Mouse (Mus musculus) megakaryocyte-erythroid progenitor cell, adult 5-6 weeks (primary cell): ENCODE results near the gene Hmx3. TPM values are rescaled to one million over a fixed set of nuclear protein-coding genes. Genes with fewer than 3 reads are reported as not detected.

Source experiments
- ATAC-seq: replicated peaks from 2 replicates; pipeline ENCODE4 v1.8.0; 2016; ENCODE audit warnings: mild to moderate bottlenecking, inconsistent platforms; ENCODE audit not compliant: severe bottlenecking, poor library complexity, low FRiP score, low TSS enrichment
- total RNA-seq, 2 experiments: library from RNA; stranded (forward) in 1 of 2; stranded (reverse) in 1 of 2; fragments of 200-1000, 215-1000 nt in 1 of 2; fragments of >200 nt in 1 of 2; fragmentation: Nextera tagmentation in 1 of 2; gene quantifications; 2 replicates each; pipeline ENCODE4 v1.2.3; 2014 to 2017

The Hmx3 gene
- total RNA-seq (2014; fragmentation: Nextera tagmentation), result not detected in 2 replicates
- not detected in 2 replicates for total RNA-seq (2017)

DNA sequence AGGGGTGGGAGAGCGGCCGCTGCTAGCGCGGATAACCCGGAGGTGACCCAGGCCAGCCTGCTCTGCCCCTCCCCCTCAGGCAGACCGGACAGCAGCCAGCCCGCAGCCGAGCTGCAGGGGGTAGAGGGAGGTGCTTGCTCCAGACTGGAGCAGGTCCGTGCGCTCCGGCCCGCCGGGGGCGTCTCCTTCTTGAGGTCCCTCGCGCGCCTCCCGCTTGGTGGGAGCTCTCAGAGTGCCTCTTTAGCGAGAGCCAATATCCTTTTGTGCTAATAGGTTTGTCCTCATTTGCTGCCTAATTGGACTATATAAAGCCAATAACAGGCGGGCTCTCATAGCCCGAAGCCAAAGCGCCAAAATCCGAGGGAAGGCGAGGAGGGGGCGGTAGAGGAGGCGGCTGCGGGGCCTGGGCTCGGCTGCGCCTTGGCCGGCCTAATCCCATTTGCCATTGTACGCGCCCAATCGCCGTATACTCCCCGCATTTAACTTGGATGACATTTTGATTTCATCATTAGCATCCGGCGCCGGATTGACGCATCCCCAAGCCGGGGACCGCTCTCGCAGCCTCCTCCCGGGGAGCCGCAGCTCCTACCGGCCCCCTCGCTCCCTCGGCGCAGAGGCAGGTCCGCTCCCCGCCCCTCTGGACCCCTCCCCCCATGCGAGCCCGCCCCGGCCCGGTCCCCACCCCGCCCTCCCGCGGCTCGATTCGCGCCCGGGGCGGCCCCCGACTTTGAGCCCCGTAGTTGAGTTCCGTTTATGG lies at the start of gene Hmx3:
Gene Hmx3, plus strand, starts transcription at position 753 of the 757 bp plus-strand sequence.
- ATAC-seq, result no peak

DNA sequence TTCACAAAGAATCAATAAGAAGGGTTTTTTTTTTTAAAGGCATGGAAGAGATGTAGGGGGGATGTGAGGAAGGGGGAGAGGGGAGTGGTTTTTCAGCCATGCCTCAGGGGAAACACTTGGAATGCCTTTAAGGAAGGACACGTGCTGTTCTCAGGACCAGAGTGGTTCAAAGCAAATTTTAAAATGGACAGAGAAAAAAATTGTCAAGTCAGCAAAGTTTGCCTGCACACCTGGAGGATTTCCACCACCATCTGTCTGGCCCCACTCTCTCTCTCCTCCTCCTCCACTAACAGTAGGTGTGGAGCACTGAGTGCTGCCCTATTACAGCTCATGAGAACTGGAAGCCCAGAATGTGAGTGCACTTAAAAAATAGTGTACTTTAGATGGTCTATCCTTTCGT lies 38.9 kb upstream of the Hmx3 start:
- ATAC-seq, result no peak

GRCm38 (mm10) chr7:131539979-131540378 lies 2.7 kb upstream of the Hmx3 start:
- peak; percentile 83 for ATAC-seq

DNA sequence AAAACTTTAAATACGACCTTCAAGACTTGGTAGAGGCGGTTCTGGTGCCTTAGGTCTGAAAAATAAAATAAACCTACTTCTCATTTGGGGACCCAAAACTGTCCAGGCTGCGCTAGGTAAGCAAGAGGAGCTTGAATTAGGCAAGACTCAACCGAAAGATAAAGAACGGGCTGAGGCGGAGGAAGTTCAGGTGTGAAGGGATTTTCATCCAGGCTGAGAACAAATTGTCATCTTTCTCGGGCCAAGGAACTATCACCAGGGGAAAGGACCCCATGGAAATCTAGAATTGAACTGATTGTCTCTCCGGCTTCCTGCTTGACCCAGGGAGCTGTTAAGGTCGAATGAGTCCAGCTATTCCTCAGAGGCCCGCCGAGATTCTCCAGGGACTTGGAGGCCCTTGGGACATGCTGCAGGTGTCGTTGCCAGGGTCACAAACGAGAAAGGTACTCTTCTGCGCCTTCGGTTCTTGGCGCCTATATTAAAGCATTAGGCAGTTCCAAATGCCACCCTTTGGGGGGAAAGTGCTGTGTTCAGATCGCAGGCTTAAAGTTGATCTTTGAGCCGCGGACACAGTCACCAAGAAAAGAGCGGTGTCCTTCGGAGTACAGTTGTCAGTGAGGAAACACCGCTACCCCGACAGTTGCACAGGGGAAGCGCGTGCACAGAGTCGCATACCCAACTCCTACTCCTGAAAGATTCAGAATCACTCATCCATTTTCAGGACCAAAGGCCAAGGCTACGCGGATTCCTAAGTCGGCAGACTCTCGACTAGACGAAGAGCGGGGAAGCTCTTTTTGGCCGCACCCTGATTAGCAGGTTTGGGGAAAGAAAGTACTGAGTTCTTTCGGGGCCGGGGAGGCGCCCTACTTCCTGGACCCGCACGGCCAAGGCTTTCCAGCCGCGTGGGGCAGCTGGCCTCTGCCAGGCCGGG lies 1.2 kb upstream of the Hmx3 start:
- ATAC-seq, result no peak

GRCm38 (mm10) chr7:131542872-131543622 lies 380 bp downstream of the Hmx3 start:
- no peak for ATAC-seq

- ATAC-seq, result no peak
Measured at GRCm38 (mm10) chr7:131543623-131544481, 1.2 kb downstream of the Hmx3 start.

GRCm38 (mm10) chr7:131544871-131545270 lies 2.2 kb downstream of the Hmx3 start:
- no peak for ATAC-seq

DNA sequence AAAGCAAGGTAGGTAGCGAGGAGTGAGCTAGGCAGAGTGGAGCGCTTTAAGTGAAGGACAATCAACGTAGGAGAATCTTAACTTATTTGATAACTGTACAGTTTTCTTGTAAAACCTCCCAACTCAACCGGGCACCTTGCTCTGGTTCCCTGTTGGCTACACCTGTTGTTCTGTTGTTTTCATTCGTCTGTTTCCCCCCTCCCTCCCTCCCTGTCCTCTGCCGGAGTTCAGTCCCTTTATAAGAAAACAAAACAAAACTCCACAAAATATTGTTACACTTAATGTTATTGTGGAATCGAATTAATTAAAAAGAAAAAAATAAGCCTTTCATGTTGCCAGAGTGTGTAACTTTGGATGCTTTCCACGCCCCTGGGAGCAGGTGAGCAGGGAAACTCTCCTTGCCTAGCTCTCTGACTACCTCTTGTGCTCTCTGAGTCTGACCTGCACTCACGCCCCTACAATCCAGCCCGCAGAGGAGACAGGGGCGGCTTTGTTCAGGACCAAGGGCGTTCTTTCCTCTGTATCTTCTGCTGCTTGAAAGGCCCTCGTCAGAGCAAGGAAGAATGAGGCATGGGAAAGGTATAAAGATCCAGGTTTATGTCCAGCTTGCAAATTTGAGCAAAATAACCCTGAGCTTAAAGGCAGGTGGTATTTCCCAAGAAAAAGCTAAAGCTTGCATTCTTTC lies 3.2 kb downstream of the Hmx3 start:
- no peak for ATAC-seq

- ATAC-seq, result no peak
Measured at GRCm38 (mm10) chr7:131546423-131546822, 3.8 kb downstream of the Hmx3 start.

DNA sequence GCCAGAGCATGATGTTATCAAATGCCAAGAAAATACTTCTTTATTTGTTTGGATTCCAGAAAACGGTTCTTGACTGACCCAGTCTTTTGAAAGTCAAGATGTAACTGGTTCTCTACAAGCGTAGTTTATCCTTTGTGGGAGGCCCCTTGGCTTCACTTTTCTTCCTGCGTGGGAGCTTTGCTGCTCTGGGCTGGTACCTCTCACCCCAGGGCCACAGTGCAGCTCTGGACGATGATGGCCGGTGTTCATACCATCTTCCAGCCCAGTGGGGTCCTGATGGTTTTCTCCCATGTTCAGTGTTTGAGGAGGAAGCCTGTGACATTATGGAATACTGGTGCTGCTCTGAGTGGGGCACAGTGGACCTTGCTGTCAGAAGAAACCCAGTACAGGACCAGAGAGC lies 4.8 kb downstream of the Hmx3 start:
- no peak for ATAC-seq

DNA sequence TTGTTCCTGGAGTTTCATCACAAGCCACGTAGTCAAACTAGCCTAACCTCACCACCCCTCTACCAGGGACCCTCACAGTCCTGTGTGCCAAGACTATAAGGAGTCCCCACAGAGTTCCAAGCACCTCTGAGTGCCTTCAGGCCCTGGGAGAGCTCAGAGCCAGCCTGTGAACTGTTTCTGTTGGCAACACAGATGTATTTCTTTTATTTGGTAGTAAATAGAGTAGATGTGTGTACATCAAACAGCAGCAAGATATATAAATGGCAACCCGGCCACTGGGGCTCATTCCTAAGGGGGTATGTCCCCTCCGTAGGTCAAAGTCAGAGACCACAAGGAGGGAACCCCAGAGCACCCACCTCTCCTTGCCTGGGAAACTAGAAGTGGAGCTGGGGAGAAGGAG lies 5.8 kb downstream of the Hmx3 start, which contains the start of gene Hmx2:
Gene Hmx2, plus strand, starts transcription at position 301 of the 400 bp plus-strand sequence.
- ATAC-seq, result no peak

GRCm38 (mm10) chr7:131551471-131551870 lies 8.8 kb downstream of the Hmx3 start:
- ATAC-seq, result no peak

- no peak for ATAC-seq
Measured at GRCm38 (mm10) chr7:131551931-131552741, 9.5 kb downstream of the Hmx3 start.

GRCm38 (mm10) chr7:131552781-131553180 lies 10.1 kb downstream of the Hmx3 start:
- no peak for ATAC-seq

GRCm38 (mm10) chr7:131553771-131554175 lies 11.1 kb downstream of the Hmx3 start:
- ATAC-seq, result 0 out of 2 replicates have a peak, but pooled peaks have one; percentile 30

DNA sequence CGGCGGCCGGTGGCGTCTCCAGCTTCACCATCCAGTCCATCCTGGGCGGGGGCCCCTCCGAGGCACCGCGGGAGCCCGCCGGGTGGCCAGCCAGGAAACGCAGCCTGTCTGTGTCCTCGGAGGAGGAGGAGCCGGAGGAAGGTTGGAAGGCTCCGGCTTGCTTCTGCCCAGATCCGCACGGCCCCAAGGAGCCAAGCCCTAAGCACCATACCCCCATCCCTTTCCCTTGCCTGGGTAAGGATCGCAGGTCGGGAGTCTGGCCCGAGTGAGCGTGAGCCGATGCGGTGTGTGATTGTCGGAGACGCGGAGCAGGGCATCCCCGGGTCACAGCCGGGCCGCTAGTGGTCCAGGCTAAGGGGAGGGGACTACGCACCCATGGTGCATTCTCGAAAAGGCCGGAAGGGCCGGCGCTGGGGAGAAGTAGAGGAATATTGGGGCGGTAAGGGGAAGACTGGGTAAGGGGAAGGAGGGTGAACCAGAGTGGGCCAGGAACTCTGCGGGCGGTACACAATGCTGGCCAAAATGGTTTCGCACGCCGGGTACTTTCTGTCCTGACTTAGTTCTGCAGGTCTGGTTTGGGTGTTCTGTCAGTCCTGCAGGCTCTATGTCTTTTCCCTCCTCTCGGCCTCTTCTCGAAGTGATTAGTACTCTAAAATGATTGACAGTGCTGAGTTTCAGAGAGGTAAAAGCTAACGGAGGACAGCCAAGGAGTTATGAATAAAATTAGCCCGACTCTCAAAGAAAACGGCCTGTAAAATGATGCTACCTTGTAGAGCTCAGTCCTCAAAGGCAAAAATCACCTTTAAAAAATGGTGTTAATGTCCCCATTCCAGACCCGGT lies 11.9 kb downstream of the Hmx3 start:
- no peak for ATAC-seq
